Mouse (Mus musculus): ENCODE data around the gene Lrrfip1. TPM values are rescaled to one million over a fixed set of nuclear protein-coding genes. Genes with fewer than 3 reads are reported as not detected.

Gene Lrrfip1
- total RNA-seq, 2 experiments from 2014 or later: 70.8 to 121 TPM

- ATAC-seq (replicated peaks; ENCODE audit: poor library complexity): no peak
Measured at GRCm38 (mm10) chr1:91022157-91022895, 23.8 kb downstream of the Lrrfip1 start.

GRCm38 (mm10) chr1:91023230-91023629 lies 24.7 kb downstream of the Lrrfip1 start:
- no peak for ATAC-seq (replicated peaks; ENCODE audit: poor library complexity)

DNA sequence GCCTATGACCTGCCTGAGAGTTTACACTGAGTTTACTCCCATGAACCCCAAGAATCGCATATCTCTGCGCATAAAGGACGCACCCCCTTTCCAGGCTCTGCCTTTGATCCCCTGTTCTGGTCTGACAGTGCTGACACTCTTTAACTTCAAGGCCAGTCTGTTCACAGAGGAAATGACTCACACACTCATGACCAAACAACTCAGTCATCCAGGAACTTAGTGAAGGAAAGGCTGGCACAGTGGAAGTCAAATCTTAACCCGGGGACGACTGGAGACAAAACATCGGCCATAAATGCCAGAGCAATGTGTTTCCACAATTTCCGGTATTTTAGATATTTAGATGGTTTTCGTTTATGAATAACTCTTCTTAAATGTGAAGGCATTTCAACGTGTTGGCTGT lies 25.4 kb downstream of the Lrrfip1 start:
- peak; percentile 79 for ATAC-seq (replicated peaks; ENCODE audit: poor library complexity)

DNA sequence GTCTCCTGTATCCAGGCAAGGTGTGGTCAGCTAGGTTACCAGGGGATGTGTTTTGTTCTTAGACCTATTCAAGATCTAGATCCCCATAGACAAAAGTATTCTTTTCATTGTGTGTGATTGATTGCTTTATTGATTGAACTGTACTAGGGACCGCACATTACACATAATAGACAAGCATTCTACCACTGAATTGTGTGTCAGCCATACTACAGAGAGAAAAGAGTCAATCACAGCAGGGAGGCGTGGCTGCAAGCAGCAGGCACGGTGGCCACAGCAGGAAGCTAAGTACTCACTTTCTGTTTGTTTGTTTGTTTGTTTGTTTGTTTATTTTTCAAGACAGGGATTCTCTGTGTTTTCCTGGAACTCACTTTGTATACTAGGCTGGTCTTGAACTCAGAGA lies 25.9 kb downstream of the Lrrfip1 start:
- ATAC-seq (replicated peaks; ENCODE audit: poor library complexity): no peak

- ATAC-seq (replicated peaks; ENCODE audit: poor library complexity): peak; percentile 54
Measured at GRCm38 (mm10) chr1:91026945-91027344, 28.4 kb downstream of the Lrrfip1 start.

DNA sequence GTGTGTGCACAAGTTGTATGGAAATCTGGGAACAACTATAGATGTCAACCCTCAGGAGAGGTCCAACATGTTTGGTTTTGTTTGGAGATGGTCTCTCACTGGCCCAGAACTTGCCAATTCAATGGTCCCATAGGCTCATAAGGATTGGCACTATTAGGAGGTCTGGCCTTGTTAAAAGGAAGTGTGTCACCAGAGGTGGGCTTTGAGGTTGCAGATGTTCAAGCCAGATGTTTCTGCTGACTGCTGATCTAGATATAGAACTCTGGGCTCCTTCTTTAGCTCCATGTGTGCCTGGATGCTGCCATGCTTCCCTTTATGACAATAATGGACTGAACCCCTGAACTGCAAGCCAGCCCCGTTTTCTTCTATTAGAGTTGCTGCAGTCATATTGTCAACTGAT lies 31.8 kb downstream of the Lrrfip1 start:
- no peak for ATAC-seq (replicated peaks; ENCODE audit: poor library complexity)

DNA sequence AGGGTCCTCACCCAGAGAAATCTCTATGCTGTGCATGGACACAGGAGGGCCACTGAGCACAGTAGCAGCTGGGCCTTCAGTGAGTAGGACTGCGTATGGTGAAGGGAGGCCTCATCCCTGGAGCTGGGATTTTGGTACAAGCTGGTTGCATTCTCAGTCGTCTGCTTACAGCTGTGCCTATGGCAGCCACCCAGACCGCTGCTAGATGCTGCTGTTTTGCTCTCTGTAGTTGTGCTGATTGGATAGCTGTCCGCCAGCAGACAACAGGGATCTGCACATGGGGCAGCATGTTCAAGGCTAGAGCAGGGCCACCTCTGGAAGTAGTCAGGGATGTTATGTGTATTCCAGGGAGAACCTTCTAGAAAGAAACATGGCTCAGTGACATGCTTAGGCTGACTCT lies 33.0 kb downstream of the Lrrfip1 start:
- ATAC-seq (replicated peaks; ENCODE audit: poor library complexity): no peak

DNA sequence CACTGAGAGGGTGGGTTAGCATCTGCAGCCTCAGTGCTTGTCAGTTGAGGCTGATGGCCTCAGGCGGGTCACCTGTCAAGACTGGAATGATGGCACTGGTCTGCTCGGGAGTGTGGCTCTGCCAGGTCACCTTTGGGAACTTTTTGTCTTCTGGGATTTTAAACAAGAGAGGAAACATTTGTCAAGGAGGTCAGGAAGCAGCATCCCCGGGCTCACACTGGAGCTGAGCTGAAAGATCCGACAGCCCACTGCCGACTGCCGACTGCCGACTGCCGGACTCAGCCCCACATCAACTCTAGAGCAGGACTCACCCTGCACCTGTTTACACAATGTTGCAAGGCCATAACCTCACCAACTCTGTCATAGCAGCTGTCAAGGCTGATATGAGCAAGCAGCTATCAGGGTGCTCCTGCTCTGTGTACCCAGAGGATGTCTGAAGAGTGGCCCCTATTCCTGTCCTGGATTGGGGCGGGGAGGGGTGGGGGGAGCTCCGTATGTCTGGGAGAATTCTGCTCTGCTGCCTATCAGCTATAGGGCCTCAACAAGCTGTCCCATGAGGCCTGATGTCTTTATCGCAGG lies 33.9 kb downstream of the Lrrfip1 start:
- ATAC-seq (replicated peaks; ENCODE audit: poor library complexity): no peak

DNA sequence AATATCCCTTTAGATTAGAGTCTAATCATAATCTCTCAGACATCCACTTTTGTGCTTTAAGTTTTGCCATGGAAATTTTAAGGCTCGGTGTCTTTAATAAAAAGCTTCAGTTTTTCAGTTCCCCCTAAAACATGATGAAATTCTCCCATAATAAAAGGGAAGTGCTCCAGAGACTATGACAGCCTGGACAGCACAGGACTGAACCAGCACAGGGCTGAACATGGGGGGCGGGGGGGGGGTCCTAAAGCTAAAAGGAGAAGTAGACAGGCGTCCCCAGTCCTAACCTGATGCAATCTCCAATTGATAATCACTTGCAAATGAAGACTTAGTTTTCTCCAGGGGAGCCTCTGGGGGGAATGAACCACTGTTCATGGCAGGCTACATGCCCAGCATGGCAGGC lies 36.0 kb downstream of the Lrrfip1 start:
- peak; percentile 68 for ATAC-seq (replicated peaks; ENCODE audit: poor library complexity)

GRCm38 (mm10) chr1:91035266-91035665 lies 36.7 kb downstream of the Lrrfip1 start:
- ATAC-seq (replicated peaks; ENCODE audit: poor library complexity): no peak

- no peak for ATAC-seq (replicated peaks; ENCODE audit: poor library complexity)
Measured at GRCm38 (mm10) chr1:91037213-91037612, 38.7 kb downstream of the Lrrfip1 start.

- peak; percentile 43 for ATAC-seq (replicated peaks; ENCODE audit: poor library complexity)
Measured at GRCm38 (mm10) chr1:91038010-91038409, 39.5 kb downstream of the Lrrfip1 start.

GRCm38 (mm10) chr1:91038531-91038930 lies 40.0 kb downstream of the Lrrfip1 start:
- no peak for ATAC-seq (replicated peaks; ENCODE audit: poor library complexity)

- ATAC-seq (replicated peaks; ENCODE audit: poor library complexity): peak; percentile 59
Measured at GRCm38 (mm10) chr1:91041605-91042004, 43.1 kb downstream of the Lrrfip1 start.

DNA sequence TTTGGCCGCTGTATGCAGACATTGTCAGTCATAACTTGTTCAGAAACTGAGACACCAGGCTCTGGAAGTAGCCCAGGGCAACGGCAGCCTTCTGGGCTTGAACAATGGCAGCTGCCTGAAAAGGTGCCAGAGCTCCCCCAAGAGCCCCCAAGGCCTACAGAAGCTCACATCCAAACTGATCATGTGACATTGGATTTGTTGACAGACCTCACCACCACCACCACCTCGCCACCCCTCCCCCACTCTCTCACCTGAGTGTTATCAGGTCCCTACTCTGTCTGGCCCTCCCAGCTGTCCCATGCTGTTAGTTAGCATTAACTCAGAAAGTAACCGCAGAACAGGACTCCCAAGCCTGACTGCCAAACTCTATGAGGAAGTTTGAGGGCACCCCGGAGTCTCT lies 44.7 kb downstream of the Lrrfip1 start:
- ATAC-seq (replicated peaks; ENCODE audit: poor library complexity): peak; percentile 24

DNA sequence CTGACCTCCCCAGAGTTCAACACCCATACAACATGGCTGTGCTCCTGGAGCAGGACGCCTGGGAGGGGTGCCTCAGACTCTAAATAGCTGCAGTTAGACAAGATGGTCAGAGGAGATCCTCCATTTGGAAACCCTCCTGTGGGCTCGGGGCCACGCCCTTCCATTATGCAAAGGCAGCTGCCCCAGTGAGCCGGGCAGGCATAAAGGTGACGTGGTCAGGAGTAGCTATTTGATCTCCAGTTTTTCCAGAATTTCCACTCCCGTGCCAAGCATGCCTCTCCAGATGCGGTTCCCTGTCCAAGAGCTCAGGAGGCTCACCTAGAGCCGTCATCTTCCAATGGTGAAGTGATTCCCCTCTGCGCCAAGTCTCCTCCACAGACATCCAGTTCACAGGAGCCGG lies 45.6 kb downstream of the Lrrfip1 start:
- ATAC-seq (replicated peaks; ENCODE audit: poor library complexity): no peak

DNA sequence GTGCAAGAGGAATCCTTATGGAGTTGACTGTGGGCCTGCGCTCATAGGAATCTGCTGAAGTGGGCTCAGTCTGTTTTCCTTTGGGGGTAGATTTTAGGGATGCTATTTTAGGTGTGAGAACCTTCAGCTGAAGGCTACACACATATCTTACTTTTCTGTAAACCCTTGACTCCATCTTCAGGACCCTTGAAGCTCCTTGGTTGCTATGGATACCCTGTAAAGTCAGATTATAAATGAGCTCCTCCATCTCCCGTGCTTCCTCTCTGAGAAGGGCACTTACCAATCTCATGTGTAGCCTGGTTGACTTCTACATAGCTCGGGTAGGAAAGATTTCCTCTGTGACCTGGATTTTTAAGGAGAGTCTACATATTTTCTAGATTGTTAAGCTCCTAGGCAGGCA lies 46.1 kb downstream of the Lrrfip1 start:
- no peak for ATAC-seq (replicated peaks; ENCODE audit: poor library complexity)

DNA sequence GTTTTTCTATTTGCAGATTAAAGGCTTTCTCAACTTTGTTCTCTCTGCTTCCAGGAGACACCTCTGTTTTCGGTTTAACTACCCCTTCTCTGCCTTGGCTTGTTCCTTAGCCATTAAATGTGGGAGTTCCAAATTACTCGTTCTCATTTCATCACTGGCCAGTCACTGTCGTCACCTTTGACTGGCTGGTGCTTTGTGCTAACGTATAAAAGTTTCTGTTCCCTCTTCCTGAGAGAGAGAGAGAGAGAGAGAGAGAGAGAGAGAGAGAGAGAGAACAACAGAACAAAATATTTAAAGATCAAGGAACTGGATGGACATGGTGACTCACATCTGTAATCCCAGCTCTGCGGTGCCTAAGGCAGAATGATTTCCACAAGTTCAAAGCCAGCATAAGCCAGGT lies 47.7 kb downstream of the Lrrfip1 start:
- ATAC-seq (replicated peaks; ENCODE audit: poor library complexity): peak; percentile 47

GRCm38 (mm10) chr1:91049296-91049695 lies 50.8 kb downstream of the Lrrfip1 start:
- 0 out of 2 replicates have a peak, but pooled peaks have one; percentile 8 for ATAC-seq (replicated peaks; ENCODE audit: poor library complexity)

- no peak for ATAC-seq (replicated peaks; ENCODE audit: poor library complexity)
Measured at GRCm38 (mm10) chr1:91051461-91052094, 53.0 kb downstream of the Lrrfip1 start.

DNA sequence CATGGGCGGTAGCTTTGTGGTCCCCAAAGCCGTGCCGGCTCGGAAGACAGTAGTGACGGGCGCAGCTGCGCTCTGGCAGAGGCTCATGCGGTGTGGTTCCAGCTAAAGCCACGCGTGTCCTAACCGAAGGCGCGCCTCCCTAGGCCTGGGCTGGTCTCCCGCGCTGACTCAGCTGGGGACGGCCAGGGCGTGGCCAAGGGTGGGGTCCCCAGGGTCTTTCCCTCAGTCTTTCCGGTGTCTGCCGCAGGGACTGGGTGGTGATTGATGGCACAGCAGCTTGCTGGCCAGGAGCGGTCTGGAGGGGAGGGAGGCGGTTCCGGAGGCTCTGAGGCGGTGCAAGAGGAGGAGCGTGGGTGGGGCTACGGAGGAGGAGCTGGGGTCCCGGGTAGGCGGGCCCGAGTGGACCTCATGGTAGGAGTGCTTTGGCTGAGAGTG lies 54.2 kb downstream of the Lrrfip1 start:
- ATAC-seq (replicated peaks; ENCODE audit: poor library complexity): peak; percentile 73

Measured in megakaryocyte progenitor cell, adult 5-6 weeks (primary cell).